Mouse (Mus musculus) 3134 (cell line): ENCODE measurements at regions not wholly inside any gene's neighbourhood (a gene's known extent, or its start where the extent isn't known, plus 50 kb on each side); places are given as distances from the start of the nearest gene placed in this dataset.

Experiments
- DNase-seq: peaks from one replicate; pipeline ENCODE4 v3.0.0-alpha.2; 2011; ENCODE audit warnings: low spot score; ENCODE audit not compliant: insufficient read length; ENCODE audit errors: extremely low read depth

DNA sequence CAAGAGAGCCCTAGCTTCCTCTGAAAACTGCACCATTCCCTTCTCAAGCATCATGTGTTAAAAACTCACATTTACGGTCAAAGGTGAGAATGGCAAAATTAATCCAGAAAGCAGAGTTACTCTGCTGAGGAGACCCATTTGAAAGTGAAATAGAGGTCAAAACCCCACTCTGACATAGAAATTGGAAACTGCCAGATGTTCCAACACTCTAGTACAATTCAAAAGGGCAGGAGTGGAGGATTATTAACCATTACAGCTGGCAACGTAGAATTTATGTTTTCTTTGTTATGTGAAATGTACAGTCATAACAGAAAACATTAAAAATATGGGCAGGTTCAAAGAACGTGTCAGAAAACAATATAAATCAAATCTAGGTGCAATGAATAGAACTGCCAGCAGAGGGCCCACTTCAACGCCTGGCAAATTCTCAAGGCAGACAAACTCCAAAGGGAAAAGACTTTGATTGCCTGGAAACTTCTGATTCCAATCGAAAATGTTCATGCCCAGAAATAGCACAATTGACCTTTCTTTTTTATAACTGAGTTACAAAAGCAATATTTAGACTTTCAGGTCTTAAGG is 54.2 kb upstream of the Rfpl4b start:
- no peak for DNase-seq

DNA sequence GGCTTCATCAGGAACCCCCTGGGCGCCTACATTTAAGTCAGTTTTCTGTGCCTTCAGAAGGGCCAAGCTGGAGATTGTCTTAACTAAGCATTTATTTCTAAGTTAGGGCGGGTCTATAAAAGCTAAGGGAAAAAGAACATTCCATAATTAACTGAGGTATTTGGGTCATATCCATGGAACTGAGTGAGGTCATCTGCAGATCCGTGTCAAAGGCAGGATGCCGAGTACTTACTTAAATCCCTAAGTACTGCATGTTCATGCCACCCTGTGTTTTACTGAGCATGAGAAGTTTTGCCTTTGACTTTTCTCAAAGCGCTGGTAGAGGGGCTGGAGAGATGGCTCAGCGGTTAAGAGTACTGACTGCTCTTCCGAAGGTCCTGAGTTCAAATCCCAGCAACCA is 57.7 kb upstream of the Rfpl4b start:
- no peak for DNase-seq

DNA sequence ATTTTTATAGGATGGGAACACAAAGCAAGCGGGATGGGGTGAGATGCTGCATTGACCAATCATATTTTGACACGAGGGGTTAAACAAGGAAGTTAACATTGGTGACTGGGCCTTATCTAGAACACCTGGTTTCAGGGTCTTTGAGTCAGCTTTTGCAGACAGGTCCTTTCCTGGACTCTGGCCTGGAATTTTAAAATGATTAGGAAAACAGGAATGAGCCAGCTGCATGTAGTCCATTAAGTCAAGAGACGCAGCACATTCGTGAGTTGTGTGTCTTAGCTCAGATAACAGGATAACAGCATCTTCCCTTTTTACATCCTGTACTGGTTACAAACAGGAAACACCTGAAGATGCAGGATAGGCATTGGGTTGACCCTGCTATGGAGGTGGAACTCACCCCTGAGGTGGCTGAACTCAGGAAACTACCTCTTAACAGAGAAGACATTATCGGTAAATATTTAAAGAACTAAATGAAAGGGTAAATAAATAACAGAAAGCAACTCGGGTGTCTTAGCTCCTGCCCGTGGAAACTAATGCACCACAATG is 59.1 kb upstream of the Rfpl4b start:
- DNase-seq: no peak

DNA sequence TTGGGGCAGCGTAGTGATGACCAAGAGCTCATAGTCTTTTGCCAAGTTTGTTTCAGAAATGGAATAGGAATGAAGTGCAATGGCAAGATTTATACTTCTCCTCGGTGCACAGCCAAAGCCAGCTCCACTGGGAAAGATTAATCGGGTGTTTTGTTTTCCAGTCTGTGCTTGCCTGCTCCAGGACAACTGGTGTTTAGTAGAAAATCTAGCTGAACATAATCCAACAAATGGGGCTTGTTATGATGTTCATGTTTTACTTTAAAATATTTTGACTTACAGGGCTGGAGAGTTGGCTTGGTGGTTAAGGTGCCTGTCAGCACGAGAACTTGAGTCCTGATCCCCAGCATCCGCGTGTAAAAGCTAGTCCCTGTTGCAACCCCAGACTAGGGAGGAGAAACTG is 60.6 kb upstream of the Rfpl4b start:
- DNase-seq: no peak

DNA sequence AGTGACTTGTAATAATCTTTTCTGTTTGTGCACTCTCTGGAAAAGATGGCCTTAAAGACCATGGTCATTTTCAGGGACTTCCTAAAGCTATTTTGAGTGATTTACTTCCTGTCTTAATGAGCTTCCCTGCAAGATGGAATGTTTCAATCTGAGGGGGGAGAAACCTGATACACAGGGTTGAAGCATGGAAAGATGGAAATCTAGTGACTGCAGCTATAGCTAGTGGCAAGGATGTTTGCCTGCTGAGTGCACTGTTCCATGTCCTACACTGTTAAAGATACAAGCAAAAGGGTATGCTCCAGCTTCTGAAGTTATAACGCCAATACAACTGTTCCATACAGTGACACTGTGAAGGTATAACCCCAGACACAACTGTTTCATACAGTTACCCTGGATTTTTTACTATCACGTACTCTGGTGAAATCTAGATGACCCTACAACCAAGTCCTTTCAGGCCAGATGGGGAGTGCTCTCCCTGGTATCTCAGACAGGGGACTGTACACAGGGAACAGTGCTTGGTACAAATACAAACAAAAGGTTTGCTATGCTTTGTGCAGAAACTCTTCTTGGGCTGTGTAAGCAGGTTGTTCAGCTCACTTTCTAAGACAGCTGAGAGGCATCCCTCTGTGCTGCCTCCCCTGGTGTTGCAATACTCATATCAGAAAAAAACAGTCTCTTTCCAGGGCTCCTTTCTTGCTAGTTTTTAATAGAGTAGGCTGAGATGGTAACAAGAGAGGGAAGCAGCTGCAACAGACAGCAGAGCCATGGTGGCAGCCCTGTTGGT is 62.4 kb upstream of the Rfpl4b start:
- DNase-seq: no peak

DNA sequence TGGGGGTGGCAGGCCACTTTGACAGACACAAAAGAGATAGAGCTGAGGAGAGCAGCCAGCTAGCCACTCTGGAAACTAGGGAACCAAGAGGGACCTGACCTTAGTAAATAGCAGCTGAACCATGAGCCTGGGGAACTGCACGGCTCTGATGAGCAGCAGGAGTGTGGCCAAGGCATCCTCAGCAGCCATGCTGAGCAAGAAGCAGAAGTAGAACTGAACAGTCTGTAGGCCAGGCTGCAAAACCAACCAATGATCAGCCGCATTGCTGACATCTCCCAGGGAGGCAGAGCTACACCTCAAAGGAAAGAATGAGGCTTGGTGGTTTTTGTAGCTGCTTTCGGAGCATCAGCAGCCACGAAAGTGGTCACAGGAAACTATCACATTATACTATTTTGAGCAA is 63.1 kb upstream of the Rfpl4b start:
- no peak for DNase-seq

DNA sequence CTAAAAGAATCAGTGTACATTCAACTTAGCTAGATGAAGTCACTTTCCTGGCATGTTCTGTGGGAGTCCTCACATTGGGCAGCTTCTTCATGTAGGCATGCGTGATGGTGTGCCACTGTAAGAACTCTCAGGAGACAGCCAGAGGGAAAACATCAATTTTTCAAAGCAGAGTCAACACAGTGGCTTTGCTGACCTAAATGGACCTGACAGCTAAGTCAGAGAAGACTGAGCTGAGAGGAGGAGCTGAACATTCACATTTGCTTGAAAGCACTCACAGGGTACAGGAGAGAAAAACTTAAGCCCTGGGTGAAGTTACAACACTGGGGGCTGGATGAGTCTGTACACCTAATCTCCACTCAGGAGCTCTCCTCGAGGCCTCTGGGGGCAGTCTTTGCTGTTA is 64.9 kb upstream of the Rfpl4b start:
- no peak for DNase-seq

DNA sequence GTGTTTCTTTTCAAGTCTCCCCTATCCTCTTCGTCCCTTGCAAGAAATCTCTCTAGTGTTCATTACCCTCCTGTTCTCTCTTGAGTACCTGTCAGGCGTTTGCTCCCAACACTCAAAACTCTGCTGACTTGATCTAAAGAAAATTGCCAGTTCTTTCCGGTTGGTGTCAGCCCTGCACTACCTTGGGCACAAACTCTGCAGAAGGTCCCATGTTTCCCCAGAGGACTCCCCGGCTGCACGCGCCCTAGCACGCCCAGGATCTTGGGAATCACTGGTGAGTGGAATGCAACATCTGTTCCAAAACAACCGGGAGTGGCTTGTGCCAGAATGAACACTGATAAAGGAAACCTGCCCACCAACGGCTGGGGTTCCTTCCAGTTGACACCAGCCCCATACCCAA is 66.3 kb upstream of the Rfpl4b start:
- DNase-seq: no peak

DNA sequence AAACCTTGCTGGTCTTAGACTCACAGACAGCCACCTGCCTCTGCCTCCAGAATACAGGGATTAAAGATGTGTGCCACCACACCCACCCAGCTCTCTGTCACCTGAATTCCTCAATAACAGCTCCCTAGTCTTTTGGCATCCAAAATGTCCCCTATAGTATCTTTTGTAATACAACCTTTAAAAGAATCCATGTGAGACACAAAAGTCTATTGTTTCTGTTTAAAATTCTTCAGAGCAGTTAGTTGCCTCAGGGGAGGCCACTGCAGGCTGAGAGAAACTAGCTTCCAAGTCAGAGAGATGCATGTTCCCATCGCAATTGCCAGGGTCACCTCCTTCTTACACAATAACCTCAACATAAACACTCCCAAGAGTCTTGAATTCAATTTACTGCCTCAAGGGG is 70.6 kb upstream of the Lama4 start:
- DNase-seq: no peak

DNA sequence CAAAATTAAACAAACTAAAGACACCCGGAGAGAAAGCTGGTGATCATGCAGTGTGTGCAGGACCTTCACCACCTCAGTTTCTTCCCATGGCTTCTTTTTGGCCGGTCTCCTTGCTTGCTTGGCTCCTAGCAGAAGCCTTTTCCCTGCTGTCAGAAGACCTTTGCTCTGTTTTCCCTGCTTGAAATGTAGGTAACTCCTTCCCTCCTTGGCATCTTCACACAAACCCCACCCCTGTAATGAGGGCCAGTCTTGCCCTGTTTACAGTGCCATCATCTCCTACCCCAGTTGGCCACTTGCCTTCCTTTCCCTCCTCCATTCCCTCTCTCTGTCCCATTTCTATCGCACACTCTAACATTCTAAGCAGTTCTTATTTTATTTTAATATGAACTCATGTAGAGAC is 69.7 kb upstream of the Lama4 start:
- no peak for DNase-seq

DNA sequence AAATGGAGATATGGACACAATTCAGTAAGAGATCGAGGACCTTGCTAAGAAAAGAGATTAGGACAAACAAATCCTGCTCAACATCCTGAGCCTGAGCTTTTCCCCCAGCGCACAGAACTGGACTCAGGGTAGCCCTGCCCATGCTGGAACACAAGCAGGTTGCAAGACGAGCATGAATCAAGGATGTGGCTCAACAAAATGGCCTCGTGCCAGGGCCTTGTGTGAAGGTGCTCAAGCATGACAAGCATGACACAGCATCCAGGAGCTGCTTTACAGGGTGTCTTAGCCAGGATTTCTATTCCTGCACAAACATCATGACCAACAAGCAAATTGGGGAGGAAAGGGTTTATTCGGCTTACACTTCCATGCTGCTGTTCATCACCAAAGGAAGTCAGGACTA is 67.7 kb upstream of the Lama4 start:
- no peak for DNase-seq

DNA sequence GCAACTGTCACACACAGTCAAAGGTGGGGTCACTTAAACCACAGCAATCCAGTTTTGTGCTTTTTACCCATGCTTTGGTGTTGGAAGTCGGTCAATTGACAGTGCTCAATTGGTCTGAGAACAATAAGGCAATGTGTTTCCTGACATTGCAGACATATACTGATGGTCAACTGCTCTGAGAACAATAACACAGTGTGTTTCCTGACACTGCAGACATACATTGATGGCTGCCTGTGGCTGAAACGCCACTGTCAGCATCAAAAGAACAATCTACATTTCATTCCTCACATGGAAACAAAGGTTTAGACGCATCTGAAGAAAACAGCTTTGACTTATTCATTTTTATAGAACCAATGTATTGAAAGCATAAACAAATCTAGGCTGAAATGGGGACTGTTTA is 59.2 kb upstream of the Lama4 start:
- no peak for DNase-seq

DNA sequence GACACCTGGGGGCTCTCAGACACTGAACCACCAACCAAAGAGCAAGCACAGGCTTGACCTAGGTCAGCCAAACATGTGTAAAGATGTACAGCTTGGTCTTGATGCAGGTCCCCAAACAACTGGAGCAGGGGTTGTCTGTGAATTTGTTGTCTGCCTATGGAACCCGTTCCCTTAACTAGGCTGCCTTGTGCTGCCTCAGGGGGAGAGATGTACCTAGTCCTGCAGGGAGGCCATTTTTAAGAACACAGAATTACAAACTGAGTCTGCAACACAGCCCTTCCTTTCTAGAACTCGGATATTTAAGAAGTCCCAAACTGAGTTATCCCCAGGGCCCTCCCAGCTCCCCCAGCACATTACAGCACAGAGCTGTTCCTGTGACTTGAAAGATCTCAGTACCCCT is 57.5 kb upstream of the Lama4 start:
- no peak for DNase-seq

DNA sequence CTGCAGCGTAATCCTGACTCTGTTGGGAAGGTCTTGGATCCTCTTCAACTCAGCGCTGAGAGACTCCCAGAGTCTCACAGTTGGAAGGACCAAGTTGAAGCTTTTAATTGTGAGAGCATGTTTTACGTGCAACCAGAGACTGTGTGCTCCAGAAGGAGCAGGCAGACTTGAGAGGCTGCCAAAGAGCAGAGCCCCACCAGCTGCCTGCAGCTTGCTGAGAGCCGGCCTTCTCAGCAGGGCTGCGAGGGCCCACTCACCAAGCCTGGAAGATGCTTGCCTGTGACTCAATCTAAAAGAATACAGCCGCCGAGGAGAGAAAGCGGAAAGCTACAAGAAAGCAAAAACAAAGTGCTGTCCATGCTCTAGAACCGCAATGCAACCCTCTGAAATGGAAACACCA is 57.0 kb upstream of the Lama4 start:
- peak; percentile 0 for DNase-seq

DNA sequence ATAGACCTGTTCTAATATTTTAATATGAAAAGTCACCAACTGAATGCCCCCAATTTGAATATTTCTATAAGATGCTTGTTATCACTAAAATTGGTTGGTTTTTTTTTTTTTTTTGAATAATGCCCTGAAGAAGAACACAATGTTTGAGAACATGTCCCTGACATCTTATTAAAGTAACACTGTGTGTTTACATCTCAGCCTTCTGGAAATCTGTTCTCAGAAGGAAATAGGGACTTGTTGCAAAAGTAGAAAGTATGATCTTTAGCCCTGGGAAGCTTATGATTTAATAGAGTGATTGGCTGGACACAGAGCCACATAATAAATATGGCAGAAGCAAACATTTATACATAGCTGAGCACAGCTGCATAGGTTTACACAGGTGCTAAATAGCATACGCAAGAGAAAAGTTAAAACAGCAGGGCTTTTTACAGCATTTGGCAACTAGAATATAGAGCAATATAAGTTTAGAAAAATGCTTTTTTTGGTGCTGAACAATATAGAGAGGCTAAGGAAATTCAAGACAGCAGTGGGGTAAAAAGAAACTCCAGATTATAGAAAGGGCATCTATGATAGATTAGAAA is 56.1 kb upstream of the Lama4 start:
- DNase-seq: no peak

DNA sequence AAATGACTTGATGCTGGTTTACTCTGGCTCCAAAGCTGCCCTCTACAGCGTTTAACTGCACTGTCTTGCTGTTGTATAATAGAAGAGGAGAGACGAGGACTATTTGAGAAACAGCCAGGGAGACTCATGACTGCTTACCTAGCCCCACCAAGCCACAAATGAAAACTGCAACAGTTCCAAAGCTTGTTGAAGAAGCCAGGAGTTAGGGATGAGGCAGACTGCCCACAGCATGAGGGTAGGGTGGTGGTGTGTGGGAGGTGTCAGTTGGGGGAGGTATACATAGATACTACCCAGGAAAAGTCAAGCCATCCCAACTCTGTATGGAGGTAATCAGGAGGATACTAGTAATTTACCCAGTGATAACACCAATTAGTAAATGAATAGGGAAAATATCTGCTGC is 55.5 kb upstream of the Lama4 start:
- DNase-seq: no peak

DNA sequence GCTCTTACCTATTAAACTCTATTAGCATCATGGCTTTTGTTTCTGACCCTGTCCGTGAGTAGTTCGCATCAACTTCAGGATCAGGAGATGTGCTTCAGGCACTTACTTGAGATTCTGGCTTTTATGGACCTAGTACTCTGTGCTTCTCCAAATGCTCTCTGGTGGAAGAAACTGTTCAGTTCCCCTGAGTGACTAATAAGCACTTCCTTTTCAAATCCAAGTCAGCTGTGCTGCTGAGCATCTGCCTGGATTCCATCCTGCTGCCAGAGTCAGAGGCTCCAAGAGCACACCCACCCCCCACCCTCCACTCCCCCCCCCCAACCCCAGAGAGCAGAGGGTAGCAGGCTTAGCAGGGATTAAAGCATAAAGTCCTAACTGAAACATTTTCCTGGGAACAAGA is 52.3 kb upstream of the Lama4 start:
- no peak for DNase-seq
